Mouse (Mus musculus) hindbrain, postnatal 0 days (tissue): ENCODE measurements around the gene Vipas39. TPM values are rescaled to one million over a fixed set of nuclear protein-coding genes. Genes with fewer than 3 reads are reported as not detected.
"Not testable (repeated sequence)": the region's sequence is repeated elsewhere in the genome, so short reads cannot be mapped to it uniquely, and the experiment has no call there.

ENCODE experiments used
- ATAC-seq: fragments of 200-750 bp; cut with Nextera tagmentation; 2 replicates; pipeline ENCODE4 v1.8.0; 2017; ENCODE audit warnings: mild to moderate bottlenecking, moderate TSS enrichment, moderate library complexity
- DNase-seq: peaks from one replicate; pipeline ENCODE4 v3.0.0-alpha.2; 2015; ENCODE audit warnings: low spot score
- H3K27ac ChIP-seq: fragments of 300-500 bp; sonication (generic); 2 replicates; pipeline ENCODE4 v1.5.1; 2014; ENCODE audit warnings: mild to moderate bottlenecking
- H3K27me3 ChIP-seq: fragments of 300-500 bp; sonication (generic); 2 replicates; pipeline ENCODE4 v1.6.1; 2014; ENCODE audit warnings: low read length, mixed read lengths; ENCODE audit not compliant: insufficient read depth
- H3K36me3 ChIP-seq: fragments of 300-500 bp; sonication (generic); 2 replicates; pipeline ENCODE4 v1.6.1; 2014; ENCODE audit warnings: low read length, mixed read lengths; ENCODE audit not compliant: insufficient read depth
- H3K4me1 ChIP-seq: fragments of 300-500 bp; sonication (generic); 2 replicates; pipeline ENCODE4 v1.6.1; 2014; ENCODE audit warnings: antibody characterized with exemption, low read length, mixed read lengths; ENCODE audit not compliant: insufficient read depth
- H3K4me2 ChIP-seq: fragments of 300-500 bp; sonication (generic); 2 replicates; pipeline ENCODE4 v1.6.1; 2014; ENCODE audit warnings: low read depth, mild to moderate bottlenecking, low read length, moderate library complexity, mixed read lengths
- H3K4me3 ChIP-seq: fragments of 300-500 bp; sonication (generic); 2 replicates; pipeline ENCODE4 v1.5.1; 2014; ENCODE audit warnings: low read length
- H3K9ac ChIP-seq: fragments of 300-500 bp; sonication (generic); replicated peaks from 2 replicates; pipeline ENCODE4 v1.6.1; 2014; ENCODE audit warnings: mild to moderate bottlenecking, low read length, moderate library complexity, mixed read lengths
- H3K9me3 ChIP-seq: fragments of 300-500 bp; sonication (generic); 2 replicates; pipeline ENCODE4 v1.6.1; 2016; ENCODE audit warnings: low read length, mixed read lengths
- CTCF ChIP-seq: IDR thresholded peaks from 2 replicates; pipeline ENCODE4 v1.5.1; 2016; ENCODE audit warnings: antibody characterized with exemption, control low read depth, low read depth
- WGBS: fragments of 180-500 bp; shearing (Covaris S2); extraction: QIAGEN DNeasy Blood & Tissue Kit; methylation state at CpG from one replicate; pipeline ENCODE4 v1.1.7; 2014; 5-methylcytosine and 5-hydroxymethylcytosine counted together
- polyA plus RNA-seq: library from polyadenylated mRNA; unstranded; fragments of >200 nt; fragmentation: Nextera tagmentation; extraction: Ambion mirVana; gene quantifications from 2 replicates; pipeline ENCODE4 v1.2.1, GENCODE M21; 2015
- total RNA-seq: library from RNA; depleted of rRNA; stranded (reverse); fragments of >200 nt; gene quantifications from 2 replicates; pipeline ENCODE4 v1.2.3, GENCODE M21; 2014

The Vipas39 gene
- total and polyA plus RNA-seq, 2 experiments from 2014 or later: 50.5 to 61.3 TPM

DNA sequence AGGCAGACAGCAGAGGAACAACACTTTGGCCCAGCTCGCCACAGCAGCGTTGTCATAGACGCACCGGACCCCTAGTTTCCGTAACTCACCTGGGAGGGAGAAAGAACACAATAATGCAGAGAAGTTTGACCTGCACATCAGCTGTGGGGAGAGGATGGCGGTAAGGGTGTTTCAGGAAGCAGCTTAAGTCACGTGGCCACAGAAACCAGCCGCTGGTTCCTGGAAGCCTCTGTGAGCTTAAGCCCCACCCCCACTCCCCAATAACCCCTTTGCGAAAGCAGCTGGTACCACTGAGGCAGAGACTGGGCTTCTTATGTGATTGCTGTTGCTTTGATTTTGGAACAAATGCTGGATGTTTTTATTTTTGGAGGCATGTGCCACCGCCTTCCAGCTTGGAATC, 41.1 kb downstream of the Vipas39 start:
- H3K27me3 ChIP-seq: no peaks in the 10 kb centered on the region
- H3K9me3 ChIP-seq: no peaks in the 10 kb centered on the region
- no peak for ATAC-seq
- no peak overlapping the region for H3K9ac ChIP-seq
- WGBS: 76% methylated on average over 10 of the region's 10 CpGs
- no peak for TF ChIP-seq CTCF
- DNase-seq: no peak
- H3K4me1 ChIP-seq: no peaks in the 10 kb centered on the region
- no peak overlapping the region for H3K4me2 ChIP-seq
- no peaks in the 10 kb centered on the region for H3K36me3 ChIP-seq
- no peak overlapping the region for H3K4me3 ChIP-seq
- no peak overlapping the region for H3K27ac ChIP-seq

DNA sequence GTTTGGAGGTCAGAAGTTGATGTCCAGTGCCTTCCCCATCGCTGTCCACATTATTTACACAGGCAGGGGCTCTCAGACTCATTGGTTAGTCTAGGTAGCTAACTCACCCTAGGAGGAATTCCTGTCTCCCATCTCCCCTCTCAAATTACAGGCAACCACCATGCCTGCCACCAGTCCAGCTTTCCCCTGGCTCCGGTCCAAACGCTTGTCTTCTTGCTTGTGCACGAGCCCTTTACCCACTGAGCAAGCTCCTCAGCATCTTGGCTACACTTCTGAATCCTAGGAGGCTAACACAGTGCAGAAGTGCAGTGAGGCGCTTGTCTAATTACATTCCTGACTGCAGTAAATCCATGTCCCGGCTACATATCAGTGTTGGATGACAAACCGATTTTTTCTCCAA, 46.7 kb downstream of the Vipas39 start:
- Histone ChIP-seq H3K27ac (no peak overlapping the region), H3K27me3 (no peaks in the 10 kb centered on the region), H3K36me3 (no peaks in the 10 kb centered on the region), H3K4me3 (no peak overlapping the region), H3K9me3 (no peaks in the 10 kb centered on the region), H3K4me1 (no peaks in the 10 kb centered on the region), H3K4me2 (no peak overlapping the region), H3K9ac (no peak overlapping the region)
- 45% methylated on average over 7 of the region's 7 CpGs for WGBS
- TF ChIP-seq CTCF: no peak
- ATAC-seq (no peak), DNase-seq (peak; percentile 60)

DNA sequence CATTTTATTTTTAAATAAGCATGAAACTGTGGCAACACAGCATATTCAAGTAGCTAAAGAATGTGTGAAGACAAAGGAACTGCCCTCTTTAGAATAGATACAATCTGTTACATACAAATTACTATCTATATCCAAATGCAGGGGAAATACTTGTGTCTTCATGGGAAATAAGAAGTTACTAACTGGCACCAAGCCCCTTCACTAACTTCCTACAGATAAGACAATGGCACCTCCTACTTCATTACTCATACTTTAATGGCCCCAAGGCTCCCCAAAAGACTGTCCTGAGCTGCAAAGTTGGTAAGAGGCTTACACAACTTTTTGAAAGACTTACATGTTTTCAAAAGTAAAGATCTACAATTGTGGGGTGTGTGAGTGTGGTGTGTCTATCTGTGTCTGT, 48.5 kb downstream of the Vipas39 start:
- H3K36me3 ChIP-seq: no peaks in the 10 kb centered on the region
- H3K4me1 ChIP-seq: no peaks in the 10 kb centered on the region
- H3K9ac ChIP-seq: no peak overlapping the region
- DNase-seq (no peak), ATAC-seq (no peak)
- H3K27me3 ChIP-seq: no peaks in the 10 kb centered on the region
- H3K27ac ChIP-seq: no peak overlapping the region
- H3K9me3 ChIP-seq: no peaks in the 10 kb centered on the region
- no peak for TF ChIP-seq CTCF
- no peak overlapping the region for H3K4me3 ChIP-seq
- H3K4me2 ChIP-seq: no peak overlapping the region

DNA sequence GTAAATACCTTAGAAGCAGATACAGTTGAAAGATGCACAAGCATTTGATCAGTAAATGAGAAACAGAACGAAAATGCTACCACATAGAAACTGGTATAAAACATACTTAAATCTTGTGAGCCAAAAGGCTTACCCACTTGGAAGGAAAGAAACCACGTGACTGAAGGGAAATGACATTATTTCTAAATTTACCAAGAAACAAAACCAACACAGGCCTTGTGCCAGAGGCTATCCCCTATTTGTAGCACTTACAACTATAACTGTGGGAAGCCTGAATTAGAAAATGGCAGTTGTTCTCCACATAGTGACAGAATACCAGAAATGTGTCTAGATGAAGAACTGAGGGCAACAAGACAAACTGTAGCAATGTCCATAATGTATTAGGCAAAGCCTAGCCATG, 50.0 kb downstream of the Vipas39 start:
- Histone ChIP-seq H3K9ac (no peak overlapping the region), H3K36me3 (no peaks in the 10 kb centered on the region), H3K4me1 (no peaks in the 10 kb centered on the region), H3K27me3 (no peaks in the 10 kb centered on the region), H3K4me3 (no peak overlapping the region), H3K9me3 (no peaks in the 10 kb centered on the region), H3K4me2 (no peak overlapping the region), H3K27ac (no peak overlapping the region)
- DNase-seq (no peak), ATAC-seq (no peak)
- WGBS: 79% methylated on average over 2 of the region's 2 CpGs
- TF ChIP-seq CTCF: no peak

DNA sequence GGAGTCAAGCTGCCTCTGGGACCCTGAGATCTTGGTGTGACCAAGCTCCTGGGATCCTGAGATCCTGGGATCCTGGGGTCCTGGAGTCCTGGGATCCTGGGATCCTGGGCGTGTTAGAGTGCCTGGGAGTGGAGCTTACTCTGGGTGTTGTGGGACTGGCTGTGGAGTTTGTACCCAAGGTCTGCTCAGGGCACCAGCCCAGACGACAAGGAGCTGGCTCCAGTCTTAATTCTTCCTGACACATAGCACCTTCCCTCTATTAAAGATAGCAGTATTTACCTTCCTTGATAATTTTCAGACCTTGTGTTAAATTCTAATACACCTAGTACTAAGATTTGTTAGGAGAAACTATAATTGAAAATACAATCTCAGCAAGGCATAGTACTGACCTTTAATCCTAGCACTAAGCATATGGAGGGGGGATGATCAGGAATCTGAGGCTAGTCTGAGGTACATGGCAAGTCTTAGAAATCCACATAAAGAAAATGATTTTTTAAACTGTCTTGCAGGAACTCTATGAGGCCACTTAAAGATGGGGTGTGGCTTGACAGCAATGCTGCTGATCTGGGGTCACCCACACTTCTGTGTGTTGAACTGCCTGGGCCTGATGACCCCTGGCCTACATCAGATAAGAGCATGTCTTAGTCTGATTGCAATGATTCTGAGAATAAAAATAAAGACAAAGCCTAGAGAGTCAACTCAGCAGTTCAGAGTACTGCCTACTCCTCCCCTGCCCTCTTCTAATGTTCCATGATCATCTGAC, 53.0 kb downstream of the Vipas39 start:
- Histone ChIP-seq H3K27me3 (no peaks in the 10 kb centered on the region), H3K4me3 (no peak overlapping the region), H3K9me3 (no peaks in the 10 kb centered on the region), H3K36me3 (no peaks in the 10 kb centered on the region), H3K27ac (no peak overlapping the region), H3K4me2 (no peak overlapping the region), H3K9ac (no peak overlapping the region), H3K4me1 (no peaks in the 10 kb centered on the region)
- TF ChIP-seq CTCF: no peak
- 71% methylated on average over 2 of the region's 2 CpGs for WGBS
- DNase-seq: no peak
- ATAC-seq: no peak

DNA sequence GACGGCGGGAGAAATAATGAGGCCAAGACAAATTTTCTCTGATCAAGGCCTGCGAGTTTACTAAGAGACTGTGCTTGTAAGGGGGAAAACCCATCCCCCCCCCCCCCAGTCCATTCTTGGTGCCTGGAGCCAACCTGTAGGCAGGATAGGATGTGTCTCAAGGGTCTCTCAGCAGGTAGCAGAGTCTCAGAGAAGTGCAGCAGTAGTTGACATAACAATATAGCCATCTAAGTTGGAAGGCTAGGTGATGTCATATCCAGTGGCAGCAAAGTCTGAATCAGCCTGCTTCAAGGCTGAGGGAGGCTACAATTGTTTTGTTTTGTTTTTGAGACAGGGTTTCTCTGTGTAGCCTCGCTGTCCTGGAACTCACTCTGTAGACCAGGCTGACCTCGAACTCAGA, 60.3 kb downstream of the Vipas39 start:
- not testable (repeated sequence) for DNase-seq, H3K4me3 ChIP-seq, H3K36me3 ChIP-seq, H3K9me3 ChIP-seq, H3K4me2 ChIP-seq, ATAC-seq, H3K9ac ChIP-seq, H3K27ac ChIP-seq, H3K27me3 ChIP-seq, H3K4me1 ChIP-seq
- WGBS: 91% methylated on average over 5 of the region's 5 CpGs

DNA sequence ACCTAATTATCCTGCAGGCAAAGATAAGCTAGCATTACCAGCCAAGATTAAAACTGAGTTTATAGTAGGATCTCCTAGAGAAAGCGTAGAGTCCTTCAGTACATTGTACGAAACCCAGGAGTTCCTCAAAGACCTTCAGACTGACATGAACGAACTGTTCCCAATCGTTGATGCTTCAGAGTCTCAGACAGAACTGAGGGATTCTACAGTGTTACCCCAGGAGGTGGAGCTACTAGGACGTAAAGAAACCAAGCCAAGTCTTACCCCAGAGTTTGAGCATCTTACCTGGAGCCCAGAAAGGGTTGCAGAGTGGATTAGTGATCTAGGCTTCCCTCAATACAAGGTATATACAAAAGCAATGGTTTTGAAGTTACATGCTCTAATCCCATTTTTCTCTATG, 64.4 kb downstream of the Vipas39 start:
- TF ChIP-seq CTCF: 0 out of 2 replicates have a peak, but pooled peaks have one; percentile 3
- ATAC-seq: no peak
- H3K27ac ChIP-seq: no peak overlapping the region

More for the DNA sequence above, 64.4 kb downstream of the Vipas39 start:
- Histone ChIP-seq H3K36me3 (no peaks in the 10 kb centered on the region), H3K4me2 (no peak overlapping the region), H3K9ac (no peak overlapping the region), H3K4me1 (no peaks in the 10 kb centered on the region), H3K27me3 (no peaks in the 10 kb centered on the region), H3K9me3 (no peaks in the 10 kb centered on the region), H3K4me3 (no peak overlapping the region)
- no peak for DNase-seq
- 69% methylated on average over 5 of the region's 5 CpGs for WGBS
